Mouse (Mus musculus) G1E (cell line): ENCODE results near the gene Hsd11b1. TPM values are rescaled to one million over a fixed set of nuclear protein-coding genes. Genes with fewer than 3 reads are reported as not detected.

Experiments used
- ATAC-seq: 2 replicates; pipeline ENCODE4 v1.8.0; 2016; ENCODE audit warnings: mild to moderate bottlenecking; ENCODE audit not compliant: insufficient number of reproducible peaks, poor library complexity, low FRiP score, severe bottlenecking; ENCODE audit errors: extremely low read depth
- DNase-seq: peaks from one replicate; pipeline ENCODE4 v3.0.0; 2012; ENCODE audit warnings: low spot score
- H3K27me3 ChIP-seq: 2 replicates; pipeline ENCODE4 v1.6.1; 2012; ENCODE audit warnings: mild to moderate bottlenecking, low read length, inconsistent platforms; ENCODE audit not compliant: insufficient read depth
- H3K36me3 ChIP-seq: replicated peaks from 2 replicates; pipeline ENCODE3; 2012; ENCODE audit warnings: mild to moderate bottlenecking, inconsistent platforms
- H3K4me1 ChIP-seq: 2 replicates; pipeline ENCODE4 v1.6.1; 2012; ENCODE audit warnings: low read depth, low read length, inconsistent platforms, mixed read lengths; ENCODE audit not compliant: insufficient read depth
- H3K4me3 ChIP-seq: 2 replicates; pipeline ENCODE4 v1.5.1; 2012; ENCODE audit warnings: low read depth, mild to moderate bottlenecking, inconsistent platforms, low read length, moderate library complexity, mixed read lengths
- H3K9me3 ChIP-seq: replicated peaks from 2 replicates; pipeline ENCODE4 v1.6.1; 2012; ENCODE audit warnings: inconsistent platforms
- CTCF ChIP-seq: IDR thresholded peaks from 2 replicates; pipeline ENCODE4 v1.5.1; 2012; ENCODE audit warnings: low read depth, low read length, inconsistent platforms, mixed read lengths
- GATA1 ChIP-seq: IDR thresholded peaks from 2 replicates; pipeline ENCODE4 v1.6.1; 2012; ENCODE audit warnings: borderline replicate concordance, low read length, inconsistent platforms, mixed read lengths
- GATA2 ChIP-seq: IDR thresholded peaks from 2 replicates; pipeline ENCODE4 v1.6.1; 2012; ENCODE audit warnings: low read depth, low read length, inconsistent platforms, borderline replicate concordance
- POLR2AphosphoS5 ChIP-seq: IDR thresholded peaks from 2 replicates; pipeline ENCODE4 v1.6.1; 2012; ENCODE audit warnings: low read depth, low read length, inconsistent platforms; ENCODE audit not compliant: insufficient replicate concordance
- TAL1 ChIP-seq: conservative IDR thresholded peaks from 2 replicates; pipeline ENCODE4 v1.6.1; 2012; ENCODE audit warnings: low read depth, low read length, inconsistent platforms, mixed read lengths
- polyA plus RNA-seq: library from polyadenylated mRNA; stranded (reverse); fragments of >175 nt; gene quantifications from 2 replicates; pipeline ENCODE4 v1.2.3, GENCODE M21; 2012
- total RNA-seq, 2 experiments: library from RNA; stranded (forward) in 1 of 2; stranded (reverse) in 1 of 2; fragments of 200-1000 nt in 1 of 2; fragments of >200 nt in 1 of 2; fragmentation: Nextera tagmentation in 1 of 2; gene quantifications; 2 replicates each; pipeline ENCODE4 v1.2.3; 2014 to 2017

Gene Hsd11b1
- total and polyA plus RNA-seq, 3 experiments, result 0.27 TPM; not detected in 2

- Histone ChIP-seq H3K27me3 (no peaks in the 10 kb centered on the region), H3K4me3 (no peak overlapping the region), H3K9me3 (no peaks in the 10 kb centered on the region), H3K4me1 (no peaks in the 10 kb centered on the region), H3K36me3 (no peaks in the 10 kb centered on the region)
- TF ChIP-seq TAL1, result no peak
- TF ChIP-seq GATA1, result no peak
- no peak for TF ChIP-seq POLR2AphosphoS5
- TF ChIP-seq GATA2, result no peak
- TF ChIP-seq CTCF, result no peak
- no peak for ATAC-seq
- no peak for DNase-seq
These were observed 11.3 kb downstream of the Hsd11b1 start for GRCm38 (mm10) chr1:193252616-193253015.

- DNase-seq (no peak), ATAC-seq (no peak)
- H3K27me3 ChIP-seq, result no peaks in the 10 kb centered on the region
- H3K4me1 ChIP-seq, result no peaks in the 10 kb centered on the region
- no peaks in the 10 kb centered on the region for H3K36me3 ChIP-seq
- no peak overlapping the region for H3K4me3 ChIP-seq
- TF ChIP-seq GATA1, result no peak
- TF ChIP-seq CTCF, result no peak
- TF ChIP-seq TAL1, result no peak
- TF ChIP-seq GATA2, result no peak
- TF ChIP-seq POLR2AphosphoS5, result no peak
- no peaks in the 10 kb centered on the region for H3K9me3 ChIP-seq
These were observed 12.5 kb downstream of the Hsd11b1 start for GRCm38 (mm10) chr1:193251386-193251785.

- no peak for TF ChIP-seq GATA2
- no peak for TF ChIP-seq POLR2AphosphoS5
- TF ChIP-seq TAL1, result no peak
- Histone ChIP-seq H3K4me3 (no peak overlapping the region), H3K9me3 (no peaks in the 10 kb centered on the region), H3K4me1 (no peaks in the 10 kb centered on the region), H3K27me3 (no peaks in the 10 kb centered on the region), H3K36me3 (no peaks in the 10 kb centered on the region)
- ATAC-seq, result no peak
- no peak for DNase-seq
These were observed 13.8 kb downstream of the Hsd11b1 start for GRCm38 (mm10) chr1:193250026-193250425.

- Histone ChIP-seq H3K9me3 (no peaks in the 10 kb centered on the region), H3K36me3 (no peaks in the 10 kb centered on the region), H3K27me3 (no peaks in the 10 kb centered on the region; the same call in 1 of the 2 replicates), H3K4me3 (no peak overlapping the region), H3K4me1 (no peaks in the 10 kb centered on the region)
- no peak for TF ChIP-seq CTCF
- no peak for TF ChIP-seq GATA1
- no peak for TF ChIP-seq TAL1
- TF ChIP-seq GATA2, result no peak
- TF ChIP-seq POLR2AphosphoS5, result no peak
- ATAC-seq (no peak), DNase-seq (no peak)
These were observed 19.6 kb downstream of the Hsd11b1 start for GRCm38 (mm10) chr1:193244235-193244634.

- Histone ChIP-seq H3K9me3 (no peaks in the 10 kb centered on the region), H3K36me3 (no peaks in the 10 kb centered on the region), H3K4me3 (no peak overlapping the region), H3K27me3 (no peaks in the 10 kb centered on the region; the same call in 1 of the 2 replicates), H3K4me1 (no peaks in the 10 kb centered on the region)
- ATAC-seq, result no peak
- no peak for TF ChIP-seq GATA1
- TF ChIP-seq CTCF, result no peak
- no peak for TF ChIP-seq POLR2AphosphoS5
- no peak for TF ChIP-seq TAL1
- TF ChIP-seq GATA2, result no peak
- no peak for DNase-seq
These were observed 20.2 kb downstream of the Hsd11b1 start for GRCm38 (mm10) chr1:193243571-193244193.

- Histone ChIP-seq H3K4me1 (no peaks in the 10 kb centered on the region), H3K4me3 (no peak overlapping the region), H3K27me3 (no peaks in the 10 kb centered on the region; the same call in 1 of the 2 replicates), H3K36me3 (no peaks in the 10 kb centered on the region), H3K9me3 (no peaks in the 10 kb centered on the region)
- no peak for DNase-seq
- ATAC-seq, result no peak
- TF ChIP-seq GATA2 (no peak), POLR2AphosphoS5 (no peak), TAL1 (no peak)
These were observed 21.0 kb downstream of the Hsd11b1 start for GRCm38 (mm10) chr1:193242863-193243262.

GRCm38 (mm10) chr1:193242238-193242637 is 21.6 kb downstream of the Hsd11b1 start:
- no peak for DNase-seq
- H3K36me3 ChIP-seq, result no peaks in the 10 kb centered on the region
- H3K9me3 ChIP-seq, result no peaks in the 10 kb centered on the region
- no peaks in the 10 kb centered on the region for H3K4me1 ChIP-seq
- no peak overlapping the region for H3K4me3 ChIP-seq
- no peak for ATAC-seq
- no peak for TF ChIP-seq GATA1
- no peaks in the 10 kb centered on the region; the same call in 1 of the 2 replicates for H3K27me3 ChIP-seq
